Mouse (Mus musculus): Measurements from ENCODE around the gene Rac3. TPM values are rescaled to one million over a fixed set of nuclear protein-coding genes. Genes with fewer than 3 reads are reported as not detected.
"Not testable (repeated sequence)": the region's sequence is repeated elsewhere in the genome, so short reads cannot be mapped to it uniquely, and the experiment has no call there.

The Rac3 gene
- total RNA-seq, 2 experiments from 2014 or later, result 2.5 to 4.8 TPM

GRCm38 (mm10) chr11:120727564-120727963 is 6.3 kb downstream of the Rac3 start:
- DNase-seq (ENCODE audit: low spot score in 2 of 2), result no peak

DNA sequence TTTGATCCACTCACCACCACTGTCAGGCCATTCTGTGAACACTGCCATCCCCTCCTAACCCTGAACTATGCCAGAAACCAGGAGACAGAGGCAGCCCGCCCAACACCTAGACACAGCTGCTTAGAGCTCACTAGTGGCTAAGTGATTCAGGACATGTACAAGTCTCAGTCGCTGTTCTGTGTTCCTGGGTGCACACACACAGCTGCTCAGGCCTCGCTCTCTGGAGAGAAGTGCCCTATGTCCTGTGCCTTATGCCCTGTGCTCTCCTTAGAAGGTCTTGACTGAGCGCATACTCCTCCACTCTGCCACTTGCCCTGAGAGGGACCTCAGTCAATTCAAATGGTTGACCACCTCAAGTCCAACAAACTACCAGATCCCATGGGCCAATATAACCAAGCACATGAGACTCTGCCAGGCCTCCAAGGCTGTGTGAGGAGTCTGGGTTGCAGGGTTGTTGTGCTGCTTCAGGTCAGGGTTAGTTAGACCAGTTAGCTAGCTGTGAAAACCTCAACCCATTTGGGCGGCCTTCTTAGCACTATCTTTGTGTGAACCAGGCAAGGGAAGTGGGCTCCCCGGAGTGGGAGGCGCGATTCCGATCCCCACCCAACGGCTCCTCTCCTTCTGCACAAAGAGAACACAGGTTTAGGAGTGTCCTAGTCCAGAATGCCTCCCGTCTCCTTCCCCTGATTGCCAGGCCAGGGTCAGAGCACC is 7.4 kb downstream of the Rac3 start:
- DNase-seq (ENCODE audit: low spot score in 2 of 2), result no peak

- not testable (repeated sequence) for DNase-seq (ENCODE audit: low spot score in 2 of 2)
These were observed 8.3 kb downstream of the Rac3 start for GRCm38 (mm10) chr11:120729432-120730050.

- DNase-seq (ENCODE audit: low spot score in 2 of 2), result no peak
These were observed 9.1 kb downstream of the Rac3 start for GRCm38 (mm10) chr11:120730331-120730870.

GRCm38 (mm10) chr11:120731395-120731794 is 10.1 kb downstream of the Rac3 start:
- DNase-seq (ENCODE audit: low spot score in 2 of 2), result no peak

DNA sequence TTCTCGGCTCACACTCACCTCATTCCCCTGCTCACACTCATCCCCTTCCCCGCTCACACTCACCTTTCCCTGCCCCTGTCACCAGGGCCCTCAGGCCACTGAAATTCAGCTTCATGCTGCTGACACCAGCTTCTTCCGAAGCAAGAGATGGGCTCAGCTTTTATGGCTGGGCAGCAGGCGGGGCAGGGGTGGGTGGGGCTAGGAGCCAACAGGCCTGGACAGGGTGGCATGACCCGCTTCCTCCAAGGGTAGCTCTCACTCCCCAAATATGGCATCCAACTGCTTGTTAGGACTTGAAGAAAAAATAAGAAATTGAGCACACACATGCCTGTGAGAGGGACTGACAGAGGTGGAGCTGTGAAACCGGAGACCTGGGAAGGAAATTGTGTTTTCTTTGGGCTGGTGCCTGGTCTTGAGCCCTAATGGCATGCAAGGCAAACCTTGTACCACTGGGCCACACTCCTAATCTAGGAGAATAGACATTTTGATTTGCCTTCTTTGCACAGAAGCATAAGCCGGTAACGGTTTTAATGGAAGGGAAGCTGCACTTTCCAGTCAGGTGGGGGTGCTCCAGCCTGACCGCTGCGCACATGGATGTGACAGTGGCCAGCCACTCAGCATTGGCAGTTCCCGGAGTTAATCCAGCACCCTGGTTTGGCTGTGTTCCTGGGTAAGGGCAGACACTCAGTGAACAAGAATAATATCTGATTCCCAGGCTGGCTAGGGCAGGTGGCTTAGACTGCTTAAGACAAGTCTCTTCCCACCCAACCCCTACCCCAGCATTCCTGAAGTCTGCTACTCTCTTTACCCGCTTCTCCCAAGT is 10.8 kb downstream of the Rac3 start, which contains the start of gene Cbr2:
Gene Cbr2 (minus strand): TSS at position 257 of the 823 bp plus-strand sequence.
- DNase-seq (ENCODE audit: low spot score in 2 of 2), result no peak

GRCm38 (mm10) chr11:120733521-120733920 is 12.3 kb downstream of the Rac3 start:
- no peak for DNase-seq (ENCODE audit: low spot score in 2 of 2)

- no peak for DNase-seq (ENCODE audit: low spot score in 2 of 2)
These were observed 15.2 kb downstream of the Rac3 start for GRCm38 (mm10) chr11:120736424-120736823.

GRCm38 (mm10) chr11:120740981-120741380 is 19.7 kb downstream of the Rac3 start:
- DNase-seq (ENCODE audit: low spot score in 2 of 2), result no peak

GRCm38 (mm10) chr11:120744121-120744701 is 22.9 kb downstream of the Rac3 start:
- DNase-seq (ENCODE audit: low spot score in 2 of 2), result no peak

- no peak for DNase-seq (ENCODE audit: low spot score in 2 of 2)
These were observed 26.7 kb downstream of the Rac3 start for GRCm38 (mm10) chr11:120747974-120748373.

GRCm38 (mm10) chr11:120749430-120749829 is 28.2 kb downstream of the Rac3 start:
- no peak for DNase-seq (ENCODE audit: low spot score in 2 of 2)

- no peak for DNase-seq (ENCODE audit: low spot score in 2 of 2)
These were observed 30.3 kb downstream of the Rac3 start for GRCm38 (mm10) chr11:120751606-120752005.

GRCm38 (mm10) chr11:120760236-120760635 is 39.0 kb downstream of the Rac3 start:
- no peak for DNase-seq (ENCODE audit: low spot score in 2 of 2)

- no peak for DNase-seq (ENCODE audit: low spot score in 2 of 2)
These were observed 40.8 kb downstream of the Rac3 start for GRCm38 (mm10) chr11:120761811-120762671.

DNA sequence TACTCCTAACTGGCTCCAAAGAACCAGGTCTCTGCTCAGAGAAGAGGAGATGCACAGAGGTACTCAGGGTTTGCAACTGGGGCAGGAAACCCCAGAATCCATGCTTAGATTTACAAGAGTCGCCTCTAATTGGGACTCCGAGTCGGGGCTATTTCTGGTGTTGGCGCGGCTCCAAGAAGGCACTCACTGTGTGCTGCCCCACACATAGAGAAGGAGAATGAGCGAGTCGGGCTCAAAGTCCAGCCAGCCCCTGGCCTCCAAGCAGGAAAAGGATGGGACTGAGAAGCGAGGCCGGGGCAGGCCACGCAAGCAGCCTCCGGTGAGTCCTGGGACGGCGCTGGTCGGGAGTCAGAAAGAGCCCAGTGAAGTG is 41.4 kb downstream of the Rac3 start, which contains the start of gene Hmga1b:
Gene Hmga1b (plus strand): TSS at position 123 of the 370 bp plus-strand sequence.
- DNase-seq (ENCODE audit: low spot score in 2 of 2), result not testable (repeated sequence)

GRCm38 (mm10) chr11:120763121-120763999 is 42.1 kb downstream of the Rac3 start:
- not testable (repeated sequence) for DNase-seq (ENCODE audit: low spot score in 2 of 2)

GRCm38 (mm10) chr11:120767023-120767422 is 45.8 kb downstream of the Rac3 start:
- DNase-seq (ENCODE audit: low spot score in 2 of 2), result not testable (repeated sequence)

DNA sequence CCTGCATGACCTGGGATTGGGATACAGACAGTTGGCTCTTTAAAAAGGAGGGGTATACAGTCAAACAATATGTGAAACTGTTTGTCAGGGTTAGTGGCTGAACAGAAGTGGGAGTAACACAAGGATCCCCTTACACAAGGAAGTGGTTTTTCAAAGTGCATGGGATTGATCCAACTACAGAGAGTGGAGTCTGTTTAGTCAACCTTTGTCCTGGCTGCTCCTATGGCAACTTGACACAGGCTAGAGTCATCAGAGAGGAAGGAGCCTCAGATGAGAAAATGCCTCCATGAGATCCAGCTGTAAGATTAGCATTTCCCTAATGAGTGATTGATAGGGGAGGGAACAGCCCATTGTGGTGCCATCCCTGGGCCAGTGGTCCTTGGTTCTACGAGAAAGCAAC is 46.9 kb downstream of the Rac3 start:
- DNase-seq (ENCODE audit: low spot score in 2 of 2), result no peak
